Mouse (Mus musculus): Measurements from ENCODE around the gene Cdk19.
"Not testable (repeated sequence)": the region's sequence is repeated elsewhere in the genome, so short reads cannot be mapped to it uniquely, and the experiment has no call there.

The Cdk19 gene

GRCm38 (mm10) chr10:40398842-40399241 lies 59.5 kb downstream of the Cdk19 start:
- DNase-seq (ENCODE audit: low read depth), result no peak

- no peak for DNase-seq (ENCODE audit: low read depth)
Observed at GRCm38 (mm10) chr10:40399328-40399727, 60.0 kb downstream of the Cdk19 start.

GRCm38 (mm10) chr10:40400293-40400692 lies 60.9 kb downstream of the Cdk19 start:
- DNase-seq (ENCODE audit: low read depth), result peak; percentile 57

- DNase-seq (ENCODE audit: low read depth), result no peak
Observed at GRCm38 (mm10) chr10:40406655-40407054, 67.3 kb downstream of the Cdk19 start.

- no peak for DNase-seq (ENCODE audit: low read depth)
Observed at GRCm38 (mm10) chr10:40409336-40409735, 70.0 kb downstream of the Cdk19 start.

- no peak for DNase-seq (ENCODE audit: low read depth)
Observed at GRCm38 (mm10) chr10:40411370-40411769, 72.0 kb downstream of the Cdk19 start.

GRCm38 (mm10) chr10:40416944-40417343 lies 77.6 kb downstream of the Cdk19 start:
- DNase-seq (ENCODE audit: low read depth), result no peak

GRCm38 (mm10) chr10:40419841-40420240 lies 80.5 kb downstream of the Cdk19 start:
- DNase-seq (ENCODE audit: low read depth), result peak; percentile 79

- peak; percentile 41 for DNase-seq (ENCODE audit: low read depth)
Observed at GRCm38 (mm10) chr10:40420703-40421102, 81.3 kb downstream of the Cdk19 start.

GRCm38 (mm10) chr10:40421724-40422123 lies 82.4 kb downstream of the Cdk19 start:
- DNase-seq (ENCODE audit: low read depth), result peak; percentile 47

- no peak for DNase-seq (ENCODE audit: low read depth)
Observed at GRCm38 (mm10) chr10:40422696-40423095, 83.3 kb downstream of the Cdk19 start.

GRCm38 (mm10) chr10:40424428-40424827 lies 85.1 kb downstream of the Cdk19 start:
- not testable (repeated sequence) for DNase-seq (ENCODE audit: low read depth)

GRCm38 (mm10) chr10:40425243-40426095 lies 86.1 kb downstream of the Cdk19 start:
- no peak for DNase-seq (ENCODE audit: low read depth)

- DNase-seq (ENCODE audit: low read depth), result no peak
Observed at GRCm38 (mm10) chr10:40426096-40426450, 86.7 kb downstream of the Cdk19 start.

GRCm38 (mm10) chr10:40428633-40429032 lies 89.3 kb downstream of the Cdk19 start:
- DNase-seq (ENCODE audit: low read depth), result peak; percentile 54

- DNase-seq (ENCODE audit: low read depth), result peak; percentile 72
Observed at GRCm38 (mm10) chr10:40429081-40429480, 89.7 kb downstream of the Cdk19 start.

GRCm38 (mm10) chr10:40430209-40430608 lies 90.8 kb downstream of the Cdk19 start:
- DNase-seq (ENCODE audit: low read depth), result no peak

GRCm38 (mm10) chr10:40431957-40432356 lies 92.6 kb downstream of the Cdk19 start:
- DNase-seq (ENCODE audit: low read depth), result no peak

- DNase-seq (ENCODE audit: low read depth), result no peak
Observed at GRCm38 (mm10) chr10:40432375-40432774, 93.0 kb downstream of the Cdk19 start.

GRCm38 (mm10) chr10:40435402-40435801 lies 96.0 kb downstream of the Cdk19 start:
- no peak for DNase-seq (ENCODE audit: low read depth)

GRCm38 (mm10) chr10:40437117-40437516 lies 97.8 kb downstream of the Cdk19 start:
- no peak for DNase-seq (ENCODE audit: low read depth)

GRCm38 (mm10) chr10:40440740-40441139 lies 101.4 kb downstream of the Cdk19 start:
- no peak for DNase-seq (ENCODE audit: low read depth)

GRCm38 (mm10) chr10:40442076-40442475 lies 102.7 kb downstream of the Cdk19 start:
- DNase-seq (ENCODE audit: low read depth), result no peak

- DNase-seq (ENCODE audit: low read depth), result no peak
Observed at GRCm38 (mm10) chr10:40443371-40443770, 104.0 kb downstream of the Cdk19 start.
